Mouse (Mus musculus) forebrain, embryonic 16.5 days (tissue): ENCODE results near the gene Timp2. TPM values are rescaled to one million over a fixed set of nuclear protein-coding genes. Genes with fewer than 3 reads are reported as not detected.

Experiments used
- ATAC-seq: fragments of 200-750 bp; cut with Nextera tagmentation; 2 replicates; pipeline ENCODE4 v1.8.0; 2017; ENCODE audit warnings: mild to moderate bottlenecking, moderate library complexity
- H3K27ac ChIP-seq: fragments of 300-500 bp; sonication (generic); 2 replicates; pipeline ENCODE4 v1.5.1; 2014; ENCODE audit warnings: low read length, control low read depth
- H3K27me3 ChIP-seq: fragments of 300-500 bp; sonication (generic); replicated peaks from 2 replicates; pipeline ENCODE4 v1.6.1; 2014; ENCODE audit warnings: low read length; ENCODE audit not compliant: control insufficient read depth, insufficient read depth
- H3K36me3 ChIP-seq: fragments of 300-500 bp; sonication (generic); 2 replicates; pipeline ENCODE4 v1.6.1; 2014; ENCODE audit not compliant: control insufficient read depth, insufficient read depth
- H3K4me1 ChIP-seq: fragments of 300-500 bp; sonication (generic); replicated peaks from 2 replicates; pipeline ENCODE4 v1.6.1; 2014; ENCODE audit warnings: low read length; ENCODE audit not compliant: control insufficient read depth, insufficient read depth
- H3K4me2 ChIP-seq: fragments of 300-500 bp; sonication (generic); 2 replicates; pipeline ENCODE4 v1.6.1; 2014; ENCODE audit warnings: mild to moderate bottlenecking, low read length, control low read depth
- H3K4me3 ChIP-seq: fragments of 300-500 bp; sonication (generic); replicated peaks from 2 replicates; pipeline ENCODE4 v1.5.1; 2014; ENCODE audit warnings: mild to moderate bottlenecking, low read length, control low read depth
- H3K9ac ChIP-seq: fragments of 300-500 bp; sonication (generic); replicated peaks from 2 replicates; pipeline ENCODE4 v1.6.1; 2014; ENCODE audit warnings: low read depth, low read length, control low read depth
- H3K9me3 ChIP-seq: fragments of 300-500 bp; sonication (generic); 2 replicates; pipeline ENCODE4 v1.6.1; 2016; ENCODE audit warnings: low read length; ENCODE audit not compliant: control insufficient read depth
- WGBS: fragments of 180-500 bp; shearing (Covaris S2); extraction: QIAGEN DNeasy Blood & Tissue Kit; methylation state at CpG from one replicate; pipeline ENCODE4 v1.1.7; 2014; 5-methylcytosine and 5-hydroxymethylcytosine counted together
- polyA plus RNA-seq: library from polyadenylated mRNA; unstranded; fragments of >200 nt; fragmentation: Nextera tagmentation; extraction: Ambion mirVana; gene quantifications from 2 replicates; pipeline ENCODE4 v1.2.1, GENCODE M21; 2015

Gene Timp2
- polyA plus RNA-seq, 1 experiment from 2014 or later, result 79.8 TPM

DNA sequence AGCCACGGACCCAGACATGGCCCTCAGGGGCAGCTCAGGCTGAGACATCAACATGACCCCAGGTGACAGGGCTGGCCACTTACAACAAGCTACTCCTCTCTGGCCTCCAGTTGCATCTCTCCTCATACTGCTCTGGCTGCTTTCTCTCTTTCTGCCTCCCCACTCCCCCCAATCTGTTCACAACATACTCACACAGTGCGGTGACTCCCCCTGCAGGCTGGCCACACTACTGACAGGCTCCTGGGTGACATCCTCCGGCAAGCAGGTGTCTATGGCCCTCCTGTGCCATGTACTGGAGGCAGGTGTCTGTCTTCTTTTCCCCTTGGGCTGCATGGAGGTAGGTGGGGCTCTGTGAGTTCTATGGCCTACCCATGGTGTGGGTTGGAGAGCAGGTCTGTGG, 57.6 kb downstream of the Timp2 start:
- H3K4me3 ChIP-seq, result no peak overlapping the region
- no peaks in the 10 kb centered on the region for H3K4me1 ChIP-seq
- no peak overlapping the region for H3K9ac ChIP-seq
- H3K4me2 ChIP-seq, result no peak overlapping the region
- H3K9me3 ChIP-seq, result no peaks in the 10 kb centered on the region
- no peaks in the 10 kb centered on the region for H3K27me3 ChIP-seq
- no peak for ATAC-seq
- WGBS, result 82% methylated on average over 3 of the region's 3 CpGs
- peaks cover 4% of the 10 kb centered on the region; the same call in 1 of the 2 replicates for H3K36me3 ChIP-seq
- H3K27ac ChIP-seq, result no peak overlapping the region

DNA sequence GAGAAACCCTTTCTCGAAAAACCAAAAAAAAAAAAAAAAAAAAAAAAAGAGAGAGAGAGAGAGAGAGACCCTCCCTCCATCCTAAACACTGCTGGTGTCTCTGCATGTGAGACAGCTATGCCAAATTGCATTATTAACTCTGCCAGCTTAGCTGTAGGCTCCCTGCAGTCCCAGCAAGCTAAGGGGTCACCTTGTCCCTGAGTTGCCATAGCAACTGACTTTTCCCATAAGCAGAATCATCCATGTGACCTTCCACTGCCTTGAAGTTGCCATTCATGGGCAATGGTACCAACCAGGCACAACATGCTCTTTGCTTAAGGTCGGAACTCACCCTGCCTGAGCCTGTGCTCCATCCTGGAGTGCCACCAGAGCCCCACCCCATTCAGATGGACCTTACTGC, 60.5 kb downstream of the Timp2 start:
- WGBS, result 71% methylated on average over 2 of the region's 2 CpGs
- no peak for ATAC-seq

GRCm38 (mm10) chr11:118292671-118293070, 62.9 kb downstream of the Timp2 start:
- H3K9ac ChIP-seq, result no peak overlapping the region
- H3K27me3 ChIP-seq, result no peaks in the 10 kb centered on the region
- peaks cover 15% of the 10 kb centered on the region for H3K4me1 ChIP-seq
- ATAC-seq, result no peak
- H3K4me3 ChIP-seq, result no peak overlapping the region
- H3K4me2 ChIP-seq, result no peak overlapping the region
- no peaks in the 10 kb centered on the region for H3K9me3 ChIP-seq
- H3K27ac ChIP-seq, result no peak overlapping the region
- WGBS, result 51% methylated on average over 6 of the region's 6 CpGs
- no peaks in the 10 kb centered on the region for H3K36me3 ChIP-seq

More for the DNA sequence above, 60.5 kb downstream of the Timp2 start:
- Histone ChIP-seq H3K4me3 (no peak overlapping the region), H3K9me3 (no peaks in the 10 kb centered on the region), H3K27me3 (no peaks in the 10 kb centered on the region), H3K27ac (no peak overlapping the region), H3K9ac (no peak overlapping the region), H3K36me3 (no peaks in the 10 kb centered on the region), H3K4me1 (peaks cover 4% of the 10 kb centered on the region), H3K4me2 (no peak overlapping the region)

DNA sequence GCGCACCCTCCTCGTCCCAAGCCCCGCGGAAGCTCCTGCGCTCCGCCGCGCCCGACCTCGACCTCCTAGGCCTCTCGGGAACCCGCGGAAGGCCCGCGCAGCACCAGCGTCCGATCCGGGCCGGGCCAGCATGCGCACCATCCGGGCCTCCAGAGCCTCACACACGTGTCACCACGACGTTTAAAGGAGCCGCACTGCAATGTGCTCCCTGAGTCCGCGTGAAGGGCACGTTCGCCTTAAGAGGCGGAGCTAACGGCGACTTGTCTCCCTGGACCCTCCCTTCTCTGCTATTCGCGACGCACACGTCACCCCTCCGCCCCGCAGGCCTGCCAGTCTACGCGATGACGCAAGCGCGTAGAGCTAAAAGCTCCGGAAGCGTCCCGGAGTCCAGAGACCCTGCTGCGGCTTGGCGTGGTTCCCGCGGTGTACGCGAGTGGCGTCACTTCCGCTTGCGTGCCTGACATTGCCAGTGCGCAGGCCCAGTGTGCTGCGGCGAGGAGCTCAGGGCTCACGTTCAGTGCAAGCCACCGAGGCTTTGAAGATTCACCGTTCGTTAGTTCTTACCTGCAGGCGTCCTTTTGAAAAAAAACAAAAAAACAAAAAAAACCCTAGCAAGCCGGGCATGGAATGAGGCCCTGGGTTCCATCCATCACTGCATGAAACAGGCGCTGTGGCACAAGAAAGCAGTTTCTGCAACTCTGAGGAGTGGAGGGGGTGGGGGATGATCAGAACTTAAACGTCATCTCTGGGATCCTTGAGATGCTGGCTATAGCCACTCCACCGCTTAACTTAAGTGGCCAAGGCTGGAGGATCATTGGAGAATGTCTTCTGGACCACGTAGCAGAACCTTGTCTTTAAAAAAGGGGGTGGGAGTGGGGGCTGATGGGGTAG, 65.3 kb downstream of the Timp2 start, which contains the start of gene Usp36:
Gene Usp36 (minus strand): TSS at position 246 of the 891 bp plus-strand sequence.
- H3K4me1 ChIP-seq, result peaks cover 15% of the 10 kb centered on the region
- peak within 1 kb of the TSS; percentile 87 for H3K9ac ChIP-seq
- no peaks in the 10 kb centered on the region for H3K9me3 ChIP-seq
- 0 out of 2 replicates have a peak, but pooled peaks cover 3% of the 10 kb centered on the region for H3K36me3 ChIP-seq
- H3K27me3 ChIP-seq, result no peaks in the 10 kb centered on the region
- ATAC-seq, result peak; percentile 99
- WGBS, result under 1% methylated on average over 67 of the region's 68 CpGs
- H3K27ac ChIP-seq, result peak within 1 kb of the TSS; percentile 91
- peak within 1 kb of the TSS; percentile 77 for H3K4me3 ChIP-seq
- peak within 1 kb of the TSS; percentile 98 for H3K4me2 ChIP-seq

- H3K4me3 ChIP-seq, result peak overlapping the region; percentile 77
- no peaks in the 10 kb centered on the region for H3K9me3 ChIP-seq
- no peaks in the 10 kb centered on the region for H3K27me3 ChIP-seq
- peak overlapping the region; percentile 87 for H3K9ac ChIP-seq
- peaks cover 15% of the 10 kb centered on the region for H3K4me1 ChIP-seq
- peak overlapping the region; percentile 76 for H3K27ac ChIP-seq
- no peak for ATAC-seq
- under 1% methylated on average over 22 of the region's 22 CpGs for WGBS
- peaks cover 7% of the 10 kb centered on the region; the same call in 1 of the 2 replicates for H3K36me3 ChIP-seq
- peak overlapping the region; percentile 98 for H3K4me2 ChIP-seq
Measured at GRCm38 (mm10) chr11:118289562-118289961, 66.0 kb downstream of the Timp2 start.

DNA sequence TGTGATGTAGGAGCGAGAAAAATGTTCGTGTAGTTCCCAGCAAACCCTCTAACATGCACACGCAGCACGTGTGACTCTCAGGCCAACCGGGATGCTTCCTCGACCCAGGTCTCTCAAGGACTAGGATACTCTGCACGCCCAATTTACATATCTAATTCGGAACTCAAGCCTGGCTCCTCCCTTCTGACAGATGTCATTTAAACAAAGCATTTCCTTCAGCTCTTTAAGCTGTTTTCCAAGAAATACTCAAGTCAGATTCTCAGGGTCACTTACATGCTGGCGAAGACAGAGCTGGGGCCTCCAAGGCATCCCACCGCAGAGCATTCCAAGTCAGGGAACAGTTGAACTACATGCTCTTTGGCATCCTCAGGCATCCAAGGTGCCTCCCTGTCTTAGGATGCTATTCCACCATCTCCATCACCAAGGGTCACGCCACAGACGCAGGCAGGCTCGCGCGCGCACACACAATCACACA, 66.5 kb downstream of the Timp2 start:
- ATAC-seq, result no peak
- H3K4me3 ChIP-seq, result peak overlapping the region; percentile 77
- under 1% methylated on average over 16 of the region's 16 CpGs for WGBS
- H3K9me3 ChIP-seq, result no peaks in the 10 kb centered on the region
- no peaks in the 10 kb centered on the region for H3K27me3 ChIP-seq
- peaks cover 8% of the 10 kb centered on the region; the same call in 1 of the 2 replicates for H3K36me3 ChIP-seq
- peaks cover 15% of the 10 kb centered on the region for H3K4me1 ChIP-seq
- H3K4me2 ChIP-seq, result peak overlapping the region; percentile 98
- H3K9ac ChIP-seq, result peak overlapping the region; percentile 87
- peak overlapping the region; percentile 76 for H3K27ac ChIP-seq

DNA sequence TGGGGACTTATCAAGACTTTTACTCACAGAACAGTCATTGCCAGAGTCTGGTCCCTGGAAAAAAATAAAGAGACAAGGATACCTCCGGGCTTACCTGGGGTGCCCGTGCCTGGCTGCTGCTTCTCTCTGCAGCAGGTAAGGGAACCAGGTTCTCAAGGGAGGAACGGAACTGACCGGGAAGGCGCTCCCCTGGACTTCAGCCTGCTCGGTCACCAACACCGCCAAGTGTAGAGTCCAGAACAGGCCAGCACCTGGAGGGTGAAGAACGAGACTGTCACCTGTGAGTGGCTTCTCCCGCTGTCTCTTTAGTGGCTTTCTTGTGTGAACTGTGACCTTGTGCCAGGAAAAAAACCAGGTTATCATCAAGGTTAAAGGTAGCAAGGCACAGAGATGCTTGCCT, 68.0 kb downstream of the Timp2 start:
- ATAC-seq, result no peak
- H3K4me2 ChIP-seq, result no peak overlapping the region
- H3K9ac ChIP-seq, result no peak overlapping the region
- WGBS, result 94% methylated on average over 9 of the region's 9 CpGs
- H3K36me3 ChIP-seq, result peaks cover 15% of the 10 kb centered on the region
- no peaks in the 10 kb centered on the region for H3K27me3 ChIP-seq
- no peak overlapping the region for H3K4me3 ChIP-seq
- H3K27ac ChIP-seq, result no peak overlapping the region
- H3K9me3 ChIP-seq, result no peaks in the 10 kb centered on the region
- peaks cover 15% of the 10 kb centered on the region for H3K4me1 ChIP-seq

DNA sequence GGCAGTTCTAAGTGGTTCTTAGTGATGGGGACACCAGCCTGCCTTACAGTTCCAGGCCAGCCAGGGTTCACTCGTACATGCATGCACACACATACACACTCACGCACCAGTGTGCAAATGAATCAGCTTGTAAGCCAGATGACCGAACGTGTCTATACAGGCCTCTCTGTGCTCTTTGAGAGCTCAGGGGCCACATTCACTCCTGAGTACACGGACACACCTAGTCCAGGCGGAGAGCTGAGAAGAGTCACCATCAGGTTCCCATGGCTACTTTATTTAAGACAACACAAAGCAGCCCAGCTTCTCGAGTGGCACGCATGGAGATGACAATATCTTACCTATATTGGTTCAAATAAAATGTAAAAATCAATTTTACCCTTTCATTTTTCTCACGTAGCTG, 69.1 kb downstream of the Timp2 start:
- Histone ChIP-seq H3K27me3 (no peaks in the 10 kb centered on the region), H3K27ac (no peak overlapping the region), H3K4me2 (no peak overlapping the region), H3K4me3 (no peak overlapping the region), H3K9ac (no peak overlapping the region), H3K4me1 (peaks cover 15% of the 10 kb centered on the region), H3K9me3 (no peaks in the 10 kb centered on the region), H3K36me3 (peaks cover 21% of the 10 kb centered on the region)
- WGBS, result 93% methylated on average over 9 of the region's 9 CpGs
- ATAC-seq, result no peak

GRCm38 (mm10) chr11:118285791-118286190, 69.7 kb downstream of the Timp2 start:
- no peak overlapping the region for H3K9ac ChIP-seq
- no peak overlapping the region for H3K27ac ChIP-seq
- no peaks in the 10 kb centered on the region for H3K9me3 ChIP-seq
- H3K4me1 ChIP-seq, result peaks cover 15% of the 10 kb centered on the region
- no peak overlapping the region for H3K4me2 ChIP-seq
- H3K27me3 ChIP-seq, result no peaks in the 10 kb centered on the region
- ATAC-seq, result no peak
- peaks cover 22% of the 10 kb centered on the region for H3K36me3 ChIP-seq
- 91% methylated on average over 13 of the region's 13 CpGs for WGBS
- no peak overlapping the region for H3K4me3 ChIP-seq
